Mouse (Mus musculus): ENCODE data around the gene Zcchc10.
"Not testable (repeated sequence)": the region's sequence is repeated elsewhere in the genome, so short reads cannot be mapped to it uniquely, and the experiment has no call there.

Gene Zcchc10

GRCm38 (mm10) chr11:53318041-53318440, 6.4 kb upstream of the Zcchc10 start:
- DNase-seq = no peak

GRCm38 (mm10) chr11:53318568-53318967, 5.9 kb upstream of the Zcchc10 start:
- DNase-seq = not testable (repeated sequence)

- DNase-seq = not testable (repeated sequence)
These were observed 4.6 kb upstream of the Zcchc10 start for GRCm38 (mm10) chr11:53319867-53320266.

DNA sequence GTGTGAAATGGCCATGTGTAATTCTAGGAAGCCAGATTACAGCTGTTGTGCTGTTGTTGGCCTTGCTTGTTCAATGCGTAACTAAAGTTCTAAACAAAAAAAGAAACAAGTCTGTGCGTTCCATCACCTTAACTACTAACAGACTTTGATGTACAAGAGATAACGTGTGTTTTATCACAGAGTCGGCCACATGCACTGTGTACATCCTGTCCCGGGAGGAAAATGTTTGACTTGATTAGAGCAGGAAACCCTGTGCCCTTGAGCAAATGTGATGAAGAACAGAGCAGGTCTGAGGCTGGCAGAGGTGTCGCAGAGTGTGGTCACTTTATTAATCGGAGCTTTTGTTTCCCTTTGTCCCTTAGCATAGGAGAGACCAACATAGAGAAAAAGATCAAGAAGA, 5.8 kb downstream of the Zcchc10 start:
- DNase-seq = no peak

DNA sequence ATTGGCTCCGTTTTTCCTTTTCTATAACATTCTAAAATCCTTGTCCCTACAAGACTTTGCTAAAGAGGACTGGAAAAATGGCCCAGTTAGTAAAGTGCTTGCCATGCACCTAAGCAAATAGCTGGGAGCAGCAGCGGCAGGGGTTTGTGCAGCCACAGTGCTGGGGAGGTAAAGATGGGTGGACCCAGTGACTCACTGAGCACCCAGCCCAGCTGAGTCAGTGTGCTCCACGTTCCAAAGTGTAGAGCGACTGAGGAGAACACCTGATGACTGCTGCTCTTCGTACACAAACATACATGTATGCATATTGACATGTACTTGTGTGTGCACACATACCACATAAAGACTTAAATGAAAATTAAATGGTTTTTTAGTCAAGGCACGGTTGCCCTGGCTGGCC, 6.6 kb downstream of the Zcchc10 start:
- DNase-seq = no peak

DNA sequence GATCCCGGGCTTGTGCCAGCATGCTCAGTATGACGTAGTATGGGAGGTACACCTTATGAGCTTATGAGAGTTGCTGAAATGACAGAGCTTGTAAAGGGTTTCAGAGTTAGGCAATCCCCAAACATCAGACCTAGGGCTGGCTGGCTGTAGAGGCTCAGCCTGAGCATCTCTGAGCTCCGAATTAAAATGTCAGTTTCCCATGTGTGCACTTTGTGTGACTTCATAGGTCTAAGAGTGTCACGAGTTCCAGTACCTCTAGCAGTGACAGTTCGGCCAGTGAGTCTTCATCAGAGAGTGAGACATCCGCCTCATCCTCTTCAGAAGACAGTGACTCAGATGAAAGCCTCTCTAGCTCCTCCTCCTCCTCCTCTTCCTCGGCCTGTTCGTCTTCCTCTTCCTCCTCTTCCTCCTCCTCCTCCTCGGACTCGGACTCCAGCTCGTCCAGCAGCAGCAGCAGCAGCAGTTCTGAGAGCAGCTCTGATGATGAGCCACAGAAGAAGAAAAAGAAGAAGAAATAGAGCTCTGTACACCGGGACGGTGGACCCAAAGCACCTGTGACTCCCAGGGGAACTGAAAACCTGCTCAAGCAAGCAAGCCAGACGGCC, 7.7 kb downstream of the Zcchc10 start:
- no peak for DNase-seq

- DNase-seq = no peak
These were observed 11.2 kb downstream of the Zcchc10 start for GRCm38 (mm10) chr11:53335505-53336181.

- no peak for DNase-seq
These were observed 11.7 kb downstream of the Zcchc10 start for GRCm38 (mm10) chr11:53336182-53336571.

- no peak for DNase-seq
These were observed 12.4 kb downstream of the Zcchc10 start for GRCm38 (mm10) chr11:53336924-53337323.

DNA sequence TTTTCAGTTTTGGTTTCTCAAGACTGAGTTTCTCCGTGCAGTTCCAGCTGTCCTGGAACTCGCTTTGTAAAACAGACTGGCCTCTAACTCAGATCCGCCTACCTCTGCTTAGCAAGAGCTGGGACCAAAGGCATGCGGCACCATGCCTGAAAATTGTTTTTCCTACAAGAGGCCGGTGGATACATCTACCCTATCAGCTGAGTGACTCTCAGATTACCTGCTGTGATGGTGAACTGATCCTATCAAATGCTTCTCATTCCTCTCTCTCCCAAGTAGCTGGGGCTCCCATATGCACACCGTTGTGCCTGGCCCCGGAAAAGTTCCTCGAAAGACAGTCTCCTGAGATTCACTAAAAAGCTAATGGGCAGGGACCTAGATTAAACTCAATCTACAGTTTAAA, 13.2 kb downstream of the Zcchc10 start:
- DNase-seq = no peak

- not testable (repeated sequence) for DNase-seq
These were observed 16.5 kb downstream of the Zcchc10 start for GRCm38 (mm10) chr11:53341019-53341418.

- no peak for DNase-seq
These were observed 18.2 kb downstream of the Zcchc10 start for GRCm38 (mm10) chr11:53342711-53343110.

DNA sequence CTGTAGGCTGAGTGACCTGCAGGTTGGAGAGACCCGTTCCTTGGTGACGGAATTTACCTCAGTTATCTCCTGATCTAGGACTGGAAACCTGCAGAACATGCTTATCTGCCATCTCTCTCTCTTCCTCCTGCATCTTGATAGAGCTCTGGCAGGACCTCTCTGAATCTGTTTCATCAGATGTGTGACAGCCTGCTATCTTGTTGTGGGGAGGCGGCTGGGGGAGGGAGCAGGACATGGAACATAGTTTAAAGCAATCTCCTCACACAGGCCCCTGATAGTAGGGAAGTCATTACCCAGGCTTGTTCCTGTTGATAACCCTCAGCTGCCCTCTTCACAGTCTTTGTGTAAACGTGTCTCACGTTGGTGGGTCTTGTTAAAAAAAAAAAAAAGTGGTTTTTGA, 20.8 kb downstream of the Zcchc10 start:
- DNase-seq = no peak

DNA sequence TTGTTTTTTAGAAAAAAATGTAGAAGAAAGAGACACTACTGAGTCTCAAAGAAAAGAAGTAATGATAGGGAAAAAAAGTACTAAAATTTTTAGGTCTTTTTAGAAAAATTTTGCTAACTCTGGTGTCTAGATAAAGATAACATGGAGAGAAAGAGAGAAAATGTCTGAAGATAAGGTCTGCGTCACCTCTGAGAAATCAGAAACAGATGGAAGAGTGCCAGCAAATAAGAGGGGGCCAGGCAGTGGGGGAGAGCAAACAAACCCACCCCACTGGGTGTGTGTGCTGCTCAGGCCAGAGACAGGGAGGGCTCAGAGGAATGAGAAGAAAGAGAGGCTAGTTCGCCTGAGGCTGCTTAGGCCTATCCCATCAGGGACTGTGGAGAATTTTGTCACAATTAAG, 21.3 kb downstream of the Zcchc10 start:
- no peak for DNase-seq

GRCm38 (mm10) chr11:53350291-53351223, 26.1 kb downstream of the Zcchc10 start, which contains the start of gene Aff4:
Gene Aff4 (plus strand): TSS chr11:53350833.
- peak; percentile 92 for DNase-seq

GRCm38 (mm10) chr11:53351224-53351942, 26.9 kb downstream of the Zcchc10 start:
- DNase-seq = peak; percentile 62

DNA sequence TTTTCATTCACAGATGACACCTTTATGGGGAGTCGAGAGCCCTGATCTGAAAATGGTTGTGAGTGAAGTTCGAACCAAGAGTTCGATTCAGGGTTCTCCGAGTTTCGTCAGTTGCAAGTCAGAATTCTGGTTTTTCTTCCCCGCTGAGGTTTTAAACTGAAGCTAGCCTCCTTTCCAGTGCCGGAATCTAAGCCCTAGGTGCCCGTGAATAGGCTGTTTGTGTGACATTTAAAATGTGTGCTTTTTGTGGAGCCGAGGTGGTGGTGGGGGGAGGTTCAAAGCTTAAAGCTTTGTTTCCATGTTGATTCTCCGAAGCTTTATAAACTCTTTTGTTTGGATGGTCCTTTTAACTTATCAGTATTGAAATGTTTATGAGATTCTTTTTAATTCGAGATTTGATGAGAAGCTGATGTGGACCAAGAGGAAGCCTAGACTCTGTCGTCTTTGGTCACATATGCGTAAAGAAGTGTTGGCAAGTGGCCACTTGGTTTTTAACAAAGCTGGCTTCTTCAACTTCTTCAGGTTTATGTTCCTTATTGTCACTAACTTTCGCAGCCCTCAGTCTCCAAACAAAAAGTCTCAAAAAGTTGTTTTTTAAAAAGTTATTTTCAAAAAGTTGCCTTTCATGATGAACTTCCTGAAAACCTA, 27.6 kb downstream of the Zcchc10 start:
- no peak for DNase-seq

- DNase-seq = no peak
These were observed 34.2 kb downstream of the Zcchc10 start for GRCm38 (mm10) chr11:53358504-53359155.

- no peak for DNase-seq
These were observed 42.6 kb downstream of the Zcchc10 start for GRCm38 (mm10) chr11:53367032-53367431.

DNA sequence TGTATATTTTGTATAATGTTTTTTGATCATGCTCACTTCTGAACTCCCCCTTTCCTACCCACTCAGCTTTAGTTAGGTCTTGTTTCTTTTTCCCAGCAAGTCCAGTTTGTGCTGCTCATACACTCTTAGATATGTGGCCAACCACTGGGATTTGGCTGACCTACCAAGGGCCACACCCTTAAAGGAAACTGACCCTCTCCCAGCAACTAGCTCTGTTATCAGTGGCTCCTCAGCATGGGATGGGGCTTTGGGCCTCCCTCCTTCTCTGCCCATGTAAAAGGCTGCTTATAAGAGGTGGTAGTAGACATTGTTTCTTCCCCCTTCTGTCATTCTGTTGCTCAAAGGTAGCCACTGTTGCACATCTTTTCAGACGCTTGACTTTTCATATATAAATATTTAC, 54.4 kb downstream of the Zcchc10 start:
- no peak for DNase-seq

All from kidney, adult 18-20 months (tissue).